Mouse (Mus musculus) kidney, postnatal 4 days (tissue): ENCODE results near the gene Nup210.

ENCODE experiments used
- DNase-seq, 2 experiments: peaks; one replicate each; pipeline ENCODE4 v3.0.0; 2021; ENCODE audit warnings: mixed read lengths in 2 of 2

Gene Nup210

DNA sequence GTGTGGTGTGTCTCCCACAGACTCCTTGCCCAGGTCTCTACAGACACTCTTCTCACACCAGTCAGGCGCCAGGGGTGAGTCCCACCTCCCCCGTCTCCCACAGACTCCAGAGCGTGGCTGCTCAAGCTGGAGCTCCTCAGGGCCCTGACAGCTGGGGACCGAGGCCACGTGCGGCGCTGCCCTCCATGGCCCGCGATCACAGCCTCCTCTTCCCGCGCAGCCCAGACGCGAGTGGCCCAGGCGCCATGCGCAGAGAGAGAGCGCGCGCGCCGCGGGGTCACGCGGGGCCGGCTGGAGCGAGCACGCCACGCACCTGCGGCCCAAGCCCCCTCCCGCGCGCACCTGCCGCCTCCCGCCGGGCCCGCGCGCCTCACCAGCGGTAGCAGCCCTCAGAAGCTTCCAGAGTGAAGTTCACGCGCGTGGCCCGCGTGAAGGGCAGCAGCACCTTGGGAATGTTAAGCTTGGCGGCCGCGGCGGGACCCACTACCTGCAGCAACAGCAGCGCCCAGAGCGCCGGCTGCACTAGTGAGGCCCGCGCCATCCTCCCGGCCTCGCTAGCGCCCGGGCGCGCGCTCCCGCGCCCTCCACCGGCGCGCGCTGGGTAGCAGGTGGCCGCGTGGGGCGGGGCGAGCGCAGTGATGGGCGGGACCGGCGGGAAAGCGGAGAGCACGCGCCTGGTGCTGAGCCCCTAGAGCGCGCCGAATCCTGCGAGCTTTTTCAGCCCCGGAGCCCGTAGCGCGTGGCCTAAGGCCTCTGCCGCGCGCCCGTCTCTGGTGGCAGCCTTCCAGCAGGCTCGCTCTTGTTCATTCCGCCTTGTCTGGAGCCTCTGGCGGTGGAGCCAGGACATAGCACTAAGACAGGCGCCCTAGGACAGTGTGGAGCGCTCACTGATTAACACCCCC lies at the start of gene Nup210:
TSS of gene Nup210 (minus strand) at position 586 of the 902 bp plus-strand sequence.
- DNase-seq = peak; percentile 97 to 98

DNA sequence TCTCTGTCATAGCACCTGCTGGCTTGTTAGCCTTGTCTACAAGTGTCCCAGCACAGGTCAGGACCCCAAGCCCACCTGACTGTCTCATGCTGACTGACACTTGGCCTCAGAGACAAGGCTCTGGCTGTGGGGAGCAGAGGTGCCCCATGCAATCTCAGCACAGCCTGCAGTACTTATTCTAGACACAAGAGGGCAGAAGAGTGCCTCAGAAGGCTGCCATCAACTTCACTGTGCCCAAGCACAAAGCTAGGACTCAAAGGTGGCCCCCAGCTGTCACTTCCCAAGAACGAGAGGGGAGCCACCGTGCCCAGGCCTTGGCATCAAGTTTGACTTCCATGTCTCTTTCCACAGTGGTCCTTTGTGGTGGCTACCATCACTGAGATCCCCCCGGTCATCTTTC lies 48.6 kb upstream of the Nup210 start:
- DNase-seq = peak; percentile 76 to 77

DNA sequence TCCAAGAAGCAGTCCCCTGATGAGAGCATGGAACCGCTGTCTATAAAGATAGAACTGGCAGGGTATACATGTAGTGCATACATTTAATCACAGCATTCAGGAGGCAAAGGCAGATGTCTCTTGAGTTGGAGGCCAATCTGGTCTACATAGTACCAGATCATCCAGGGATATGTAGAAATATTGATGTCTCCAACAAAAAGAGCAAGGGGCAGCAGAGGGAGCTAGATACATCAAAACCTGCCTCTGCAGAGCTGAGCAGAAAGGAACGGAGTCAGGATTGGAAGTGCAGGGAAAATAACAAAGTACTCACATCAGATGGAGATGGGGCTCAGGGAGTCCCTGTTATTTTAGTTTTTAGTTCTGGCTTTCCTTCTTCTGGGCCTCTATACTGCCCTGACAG lies 48.0 kb upstream of the Nup210 start:
- no peak for DNase-seq

GRCm38 (mm10) chr6:91163195-91163911 lies 46.7 kb upstream of the Nup210 start:
- DNase-seq = no peak

GRCm38 (mm10) chr6:91162314-91162713 lies 45.7 kb upstream of the Nup210 start:
- DNase-seq = no peak

GRCm38 (mm10) chr6:91161506-91162235 lies 45.0 kb upstream of the Nup210 start:
- no peak for DNase-seq

DNA sequence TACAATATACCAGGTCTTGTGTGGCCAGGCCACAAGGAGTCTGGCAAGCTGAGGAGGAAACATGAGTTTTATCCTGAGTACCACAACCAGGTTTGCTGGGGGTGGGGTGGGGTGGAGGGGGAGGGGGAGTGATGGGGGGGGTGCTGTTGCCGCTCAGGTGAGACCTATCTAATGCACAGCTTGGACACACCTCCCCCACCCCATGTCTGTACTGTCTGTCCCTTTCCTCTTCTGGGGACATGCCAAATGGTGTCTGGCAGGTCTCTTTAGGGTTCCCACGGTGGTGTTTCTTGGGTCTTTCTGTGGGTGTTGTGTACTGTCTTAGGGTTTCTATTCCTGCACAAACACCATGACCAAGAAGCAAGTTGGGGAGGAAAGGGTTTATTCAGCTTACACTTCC lies 44.3 kb upstream of the Nup210 start:
- DNase-seq = no peak

DNA sequence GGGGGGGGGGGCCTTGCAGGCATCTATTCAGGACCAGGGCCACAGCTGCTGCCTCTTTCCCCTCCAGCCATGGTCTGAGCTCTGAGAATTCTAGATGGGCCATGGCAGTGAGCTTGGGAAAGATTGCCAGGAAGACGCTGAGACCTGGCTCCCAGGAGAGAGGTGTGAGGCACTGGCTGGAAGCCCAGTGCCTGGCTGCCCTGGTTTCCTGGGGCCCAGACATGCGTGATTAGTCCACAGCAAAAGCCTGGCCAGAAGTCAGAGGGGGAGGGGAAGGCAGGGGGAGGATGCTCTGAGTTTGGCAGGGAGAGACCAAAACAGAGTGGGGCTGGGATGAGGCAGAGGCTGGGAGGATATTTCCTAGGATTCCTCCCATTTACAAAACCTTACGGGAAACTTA lies 43.8 kb upstream of the Nup210 start:
- peak; percentile 55 to 70 for DNase-seq

GRCm38 (mm10) chr6:91159047-91159446 lies 42.4 kb upstream of the Nup210 start:
- DNase-seq = no peak

- no peak for DNase-seq
Measured at GRCm38 (mm10) chr6:91157237-91157570, 40.6 kb upstream of the Nup210 start.

GRCm38 (mm10) chr6:91156554-91157236 lies 40.1 kb upstream of the Nup210 start, which contains the start of gene Hdac11:
Gene Hdac11, plus strand, starts transcription at chr6:91156665.
- peak; percentile 93 to 96 for DNase-seq

GRCm38 (mm10) chr6:91156062-91156461 lies 39.4 kb upstream of the Nup210 start:
- no peak for DNase-seq

DNA sequence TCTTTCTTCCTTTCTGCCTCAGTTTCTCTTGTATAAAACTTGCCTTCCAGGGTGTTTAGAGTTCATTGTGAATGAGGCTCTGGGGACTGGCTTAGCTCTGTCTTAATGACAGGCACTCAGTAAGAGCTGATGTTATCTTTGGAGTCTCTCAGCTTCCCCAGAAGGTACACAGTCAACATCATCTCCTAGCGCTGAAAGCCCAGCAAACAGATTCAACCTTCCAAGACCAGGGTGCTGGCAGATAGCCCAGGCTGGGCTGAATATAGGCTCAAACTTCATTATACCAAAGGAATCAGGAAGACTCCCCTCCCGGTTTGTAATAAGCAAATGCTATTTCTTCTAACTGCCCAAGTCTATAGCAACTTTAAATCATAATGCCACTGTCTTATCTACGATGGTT lies 38.7 kb upstream of the Nup210 start:
- no peak for DNase-seq

DNA sequence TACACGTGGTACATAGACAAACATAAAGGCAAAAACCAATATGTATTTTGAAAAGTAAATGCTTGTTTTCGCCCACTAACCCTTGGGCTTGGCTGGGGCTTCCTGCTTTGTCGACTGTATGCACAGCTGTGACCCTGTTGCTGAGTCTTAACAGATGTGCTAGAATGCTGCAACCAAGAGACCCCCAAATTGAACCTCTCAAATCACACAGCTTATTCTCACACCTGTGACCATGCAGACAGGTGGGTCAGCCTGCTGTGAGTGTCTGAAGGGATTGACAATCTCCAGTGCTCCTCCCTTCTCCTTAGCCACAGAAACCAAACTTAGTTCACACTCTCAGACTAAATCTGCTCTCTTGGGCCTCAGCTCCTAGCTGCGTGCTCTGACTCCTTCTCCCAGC lies 38.1 kb upstream of the Nup210 start:
- no peak for DNase-seq

DNA sequence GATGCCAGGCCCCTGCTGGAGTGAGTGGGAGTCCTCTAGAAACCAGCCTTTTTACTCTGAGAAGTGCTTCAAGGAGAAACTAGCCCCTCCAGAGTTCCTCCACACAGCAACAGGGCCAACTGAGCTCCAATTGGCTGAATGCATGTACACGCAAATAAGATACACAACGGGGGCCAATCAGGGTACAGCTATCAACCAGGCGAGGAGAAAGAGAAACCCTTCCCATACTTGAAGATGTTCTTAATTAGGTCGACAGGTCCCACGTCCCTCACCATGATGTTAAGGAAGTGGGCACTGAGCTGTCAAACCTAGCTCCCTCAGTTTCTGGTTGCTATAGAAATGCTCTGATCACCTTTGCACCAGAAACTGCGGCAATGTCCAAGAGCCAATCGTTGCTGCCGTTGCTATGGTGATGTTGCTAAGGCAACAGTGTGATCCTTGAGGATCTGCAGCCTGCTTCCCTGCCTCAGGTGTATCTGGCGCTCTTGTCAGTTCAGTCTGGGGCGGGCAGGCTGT lies 37.0 kb upstream of the Nup210 start:
- DNase-seq = peak; percentile 47 to 58

GRCm38 (mm10) chr6:91152892-91153548 lies 36.4 kb upstream of the Nup210 start:
- DNase-seq = no peak

DNA sequence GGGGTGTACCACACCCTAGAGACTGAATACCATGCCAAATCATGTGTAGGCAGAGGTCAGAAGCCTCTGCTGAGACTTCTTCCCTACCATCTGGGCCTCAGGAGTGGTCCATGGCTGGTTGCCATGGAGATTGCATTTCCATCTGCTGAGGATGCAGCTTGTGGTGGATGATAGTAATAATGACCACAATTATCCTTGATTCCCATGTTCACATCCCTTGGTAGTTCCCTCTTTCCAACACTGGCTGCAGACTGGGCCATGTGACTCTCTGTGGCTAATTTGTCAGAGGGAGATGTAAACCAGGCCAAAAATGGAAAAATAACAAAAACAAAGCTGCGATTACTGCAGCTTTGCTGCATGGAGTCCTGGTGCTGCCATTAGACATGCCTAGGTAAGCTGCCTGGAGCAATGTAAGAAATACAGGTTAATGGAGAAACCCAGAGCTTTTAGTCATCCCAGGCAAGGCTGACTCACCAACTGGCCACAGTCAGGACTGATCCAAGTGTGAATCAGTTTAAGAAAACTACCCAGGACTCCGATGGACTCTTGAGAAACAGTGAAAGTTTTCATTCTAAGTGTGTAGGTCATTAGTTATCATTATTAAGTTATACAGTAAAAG lies 30.6 kb upstream of the Nup210 start:
- DNase-seq = no peak

GRCm38 (mm10) chr6:91146443-91147151 lies 30.0 kb upstream of the Nup210 start:
- peak; percentile 46 to 62 for DNase-seq

DNA sequence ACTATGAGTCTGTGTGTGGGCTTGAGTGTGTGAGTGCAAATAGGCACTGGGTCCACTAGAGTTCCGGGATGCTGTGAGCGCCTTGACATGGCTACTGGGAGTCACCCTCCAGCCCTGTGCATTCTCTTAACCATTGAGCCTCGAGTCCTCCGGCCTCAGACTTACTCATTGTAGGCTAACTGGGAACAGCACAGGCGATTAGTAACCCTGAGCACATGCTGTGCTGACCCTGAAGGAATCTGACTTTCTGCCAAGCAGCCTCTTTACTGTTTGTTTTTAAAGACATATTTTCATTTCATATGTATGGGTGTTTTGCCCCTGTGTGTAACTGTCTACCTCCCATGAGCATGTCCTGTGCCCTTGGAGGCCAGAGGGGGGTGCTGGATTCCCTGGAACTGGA lies 28.9 kb upstream of the Nup210 start:
- DNase-seq = no peak

DNA sequence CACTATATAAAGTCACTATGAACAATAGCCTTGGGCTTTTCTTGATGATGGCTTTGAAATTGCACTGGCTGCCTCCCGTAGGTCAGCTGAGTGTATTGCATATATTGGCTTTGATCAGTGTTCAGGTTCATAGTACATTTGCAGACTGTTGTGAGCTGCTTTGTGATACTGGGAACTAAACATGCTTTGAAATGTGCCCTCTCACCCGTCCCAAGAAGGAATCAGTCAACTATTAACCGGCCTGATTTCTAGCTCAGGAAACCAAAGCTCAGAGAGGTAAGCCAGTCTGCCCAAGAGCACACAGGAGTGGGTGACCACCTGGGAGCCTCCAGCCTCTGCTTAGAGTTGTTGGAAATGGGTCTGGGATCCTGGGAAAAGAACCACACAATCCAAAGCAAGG lies 28.4 kb upstream of the Nup210 start:
- DNase-seq = no peak

DNA sequence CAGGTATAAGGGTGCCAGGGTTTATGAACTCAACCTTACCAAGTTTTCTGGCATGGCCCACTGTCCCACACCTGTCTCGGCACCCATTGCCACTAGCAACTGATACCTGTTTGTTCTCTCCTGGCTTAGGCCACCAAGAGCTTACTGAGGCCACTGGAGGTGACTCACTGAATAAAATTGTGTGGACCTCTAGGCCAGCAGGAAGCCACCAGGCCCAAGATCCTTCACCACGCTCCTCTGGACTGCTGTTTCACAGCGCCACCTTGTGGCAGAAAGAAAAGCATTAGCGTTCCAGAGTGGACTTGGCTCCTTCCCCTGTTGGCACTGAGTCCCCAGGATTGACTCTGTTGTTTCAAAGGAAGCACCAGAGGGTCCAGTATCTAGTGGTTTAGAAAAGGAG lies 23.2 kb upstream of the Nup210 start:
- peak; percentile 83 to 87 for DNase-seq
